Mouse (Mus musculus) frontal cortex, adult 2 months (tissue): ENCODE data around the gene Npnt. TPM values are rescaled to one million over a fixed set of nuclear protein-coding genes. Genes with fewer than 3 reads are reported as not detected.

Experiments
- DNase-seq, 2 experiments: peaks; one replicate each; pipeline ENCODE4 v3.0.0; 2022; ENCODE audit warnings: low spot score in 1 of 2; ENCODE audit errors: extremely low spot score in 1 of 2
- polyA plus RNA-seq: library from polyadenylated mRNA; depleted of rRNA; stranded (reverse); fragments of >200 nt; gene quantifications from 2 replicates; pipeline ENCODE4 v1.2.3, GENCODE M21; 2012

Gene Npnt
- polyA plus RNA-seq, 1 experiment = 11.7 TPM

- DNase-seq = no peak
These were observed 56.0 kb downstream of the Npnt start for GRCm38 (mm10) chr3:132894086-132894485.

GRCm38 (mm10) chr3:132893676-132894075 is 56.4 kb downstream of the Npnt start:
- no peak for DNase-seq

- DNase-seq = no peak
These were observed 57.0 kb downstream of the Npnt start for GRCm38 (mm10) chr3:132893044-132893443.

DNA sequence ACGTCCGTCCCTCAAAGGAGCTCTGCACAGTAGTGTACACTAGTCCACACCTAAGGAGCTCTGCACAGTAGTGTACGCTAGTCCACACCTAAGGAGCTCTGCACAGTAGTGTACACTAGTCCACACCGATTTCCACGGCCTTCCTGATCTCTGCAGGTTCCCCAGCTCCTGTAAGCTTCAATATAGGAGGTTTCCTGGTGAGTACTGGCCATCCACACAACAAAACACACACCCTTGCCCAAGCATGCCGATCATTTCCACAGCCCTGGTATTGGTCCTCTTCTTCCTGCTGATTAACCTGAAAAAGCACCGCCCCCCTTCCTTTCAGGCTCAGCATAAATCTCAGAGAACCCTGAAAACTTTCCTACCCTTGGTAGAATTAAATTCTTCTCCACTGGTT is 57.6 kb downstream of the Npnt start:
- no peak for DNase-seq

GRCm38 (mm10) chr3:132887074-132887848 is 62.8 kb downstream of the Npnt start:
- no peak for DNase-seq

- DNase-seq = no peak
These were observed 63.6 kb downstream of the Npnt start for GRCm38 (mm10) chr3:132886419-132887050.

DNA sequence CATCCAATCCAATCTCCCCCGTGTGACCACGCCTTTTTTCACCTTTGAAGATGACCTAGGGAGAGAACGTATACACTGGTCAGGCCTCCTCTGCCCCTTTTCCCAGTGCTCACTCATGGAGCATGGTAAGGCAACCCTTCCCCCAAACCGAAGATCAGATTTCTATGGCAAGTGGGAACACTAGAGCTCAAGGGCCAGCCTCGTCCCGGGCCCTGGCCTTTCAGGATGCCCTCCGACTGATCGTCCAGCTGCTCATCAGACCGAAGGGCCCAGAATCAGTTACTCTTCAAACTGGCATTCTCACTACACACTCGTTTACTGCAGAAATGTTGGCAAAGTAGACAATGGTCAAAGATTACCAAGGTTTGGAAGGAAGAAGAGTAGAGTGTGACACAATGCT is 65.6 kb downstream of the Npnt start:
- DNase-seq = no peak

DNA sequence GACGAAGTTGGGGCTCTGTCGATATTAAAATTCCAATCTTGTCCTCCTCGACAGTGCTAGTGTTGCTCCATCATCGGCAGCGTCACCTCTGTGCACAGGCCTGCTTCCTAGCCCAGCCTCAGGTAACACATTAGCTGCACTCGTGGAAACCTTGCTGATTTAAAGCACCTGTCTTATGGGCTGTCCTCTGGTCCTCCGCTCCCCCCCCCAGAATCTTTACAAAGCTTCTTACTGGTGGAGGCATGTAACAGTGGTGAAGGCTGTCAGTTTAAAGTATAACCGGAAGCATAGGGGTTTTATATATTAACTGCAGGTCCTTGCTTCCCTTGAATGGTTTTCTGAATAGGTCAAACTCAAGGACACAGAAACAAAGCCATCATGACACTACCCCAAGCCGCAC is 66.8 kb downstream of the Npnt start:
- no peak for DNase-seq

- no peak for DNase-seq
These were observed 69.3 kb downstream of the Npnt start for GRCm38 (mm10) chr3:132880826-132881225.

GRCm38 (mm10) chr3:132880361-132880760 is 69.7 kb downstream of the Npnt start:
- DNase-seq = no peak

- DNase-seq = no peak
These were observed 73.0 kb downstream of the Npnt start for GRCm38 (mm10) chr3:132876933-132877676.

GRCm38 (mm10) chr3:132876011-132876708 is 73.9 kb downstream of the Npnt start:
- DNase-seq = no peak

GRCm38 (mm10) chr3:132873251-132873650 is 76.8 kb downstream of the Npnt start:
- no peak for DNase-seq

- DNase-seq = no peak
These were observed 78.7 kb downstream of the Npnt start for GRCm38 (mm10) chr3:132871318-132871904.

- no peak for DNase-seq
These were observed 80.0 kb downstream of the Npnt start for GRCm38 (mm10) chr3:132870079-132870478.

DNA sequence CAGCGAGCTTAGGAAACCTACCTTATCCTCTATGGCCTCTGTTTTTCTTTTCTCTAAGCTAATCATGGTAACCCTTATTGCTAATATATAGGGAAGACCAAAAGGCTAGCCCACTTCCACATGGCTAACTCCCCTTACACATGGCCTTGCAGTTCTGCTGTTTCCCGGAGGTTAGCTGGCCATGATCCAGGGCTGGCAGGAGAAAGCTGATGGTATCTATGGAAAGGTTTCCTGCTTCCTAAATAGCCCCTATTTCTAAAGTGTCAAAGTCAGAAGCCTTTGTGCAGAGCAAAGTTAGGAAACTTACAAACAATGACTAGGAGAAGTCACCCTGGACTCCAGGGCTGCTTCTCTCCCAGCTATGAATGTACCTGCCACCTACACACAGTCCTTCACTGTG is 81.3 kb downstream of the Npnt start:
- DNase-seq = no peak

- no peak for DNase-seq
These were observed 83.1 kb downstream of the Npnt start for GRCm38 (mm10) chr3:132866984-132867383.

DNA sequence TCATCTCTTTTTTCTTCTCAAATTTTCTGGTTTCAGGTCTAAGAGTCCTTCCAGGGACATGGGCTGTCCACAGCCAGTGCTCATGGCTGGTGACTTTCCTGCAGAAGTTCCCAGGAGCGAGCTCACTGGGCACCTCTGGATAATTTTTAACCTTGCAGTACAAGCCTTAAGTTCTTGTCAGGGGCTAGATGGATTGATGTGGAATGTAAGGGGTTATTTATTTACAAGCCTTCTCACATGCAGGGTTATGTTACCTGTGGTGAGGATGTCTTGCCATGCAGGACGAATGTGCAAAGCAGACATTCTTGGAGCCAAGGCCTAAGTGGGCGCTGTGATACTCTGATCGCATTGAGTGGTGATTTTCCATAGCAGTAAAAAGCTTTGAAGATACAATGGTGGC is 84.5 kb downstream of the Npnt start:
- DNase-seq = no peak

DNA sequence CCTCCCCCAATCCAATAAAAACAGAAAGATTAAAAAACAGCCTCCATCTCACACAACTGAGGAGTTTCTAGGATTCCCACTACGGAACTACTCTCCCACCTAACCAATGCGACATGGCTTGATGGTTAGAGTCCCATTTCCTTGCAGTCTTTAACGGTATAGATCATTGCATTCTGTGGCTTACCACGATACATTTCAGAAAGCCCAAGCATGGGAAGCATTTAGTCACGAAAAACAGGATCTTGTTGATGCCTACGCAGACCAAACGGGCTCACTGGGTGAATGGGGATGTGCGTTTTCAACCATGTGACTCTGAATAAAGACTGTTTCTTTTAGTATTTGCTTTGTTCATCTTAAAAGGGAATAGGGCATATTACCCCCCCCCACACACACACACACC is 85.1 kb downstream of the Npnt start:
- DNase-seq = no peak

- peak in 1 of 2 experiments; percentile 22 for DNase-seq
These were observed 85.7 kb downstream of the Npnt start for GRCm38 (mm10) chr3:132864329-132864919.
